Mouse (Mus musculus): ENCODE data around the gene Ubtd1. TPM values are rescaled to one million over a fixed set of nuclear protein-coding genes. Genes with fewer than 3 reads are reported as not detected.

The Ubtd1 gene
- polyA plus RNA-seq, 1 experiment = 73.0 TPM

GRCm38 (mm10) chr19:42000446-42000958, 18.9 kb downstream of the Ubtd1 start:
- peaks cover 4% of the 10 kb centered on the region for H3K36me3 ChIP-seq (ENCODE audit: control insufficient read depth, insufficient read depth)
- no peaks in the 10 kb centered on the region for H3K27me3 ChIP-seq (ENCODE audit: control insufficient read depth, insufficient read depth, insufficient read length)
- H3ac ChIP-seq (ENCODE audit: control insufficient read depth, insufficient read length, low read depth) = no peak overlapping the region
- TF ChIP-seq CTCF (IDR thresholded peaks at IDR 0.05; ENCODE audit: control insufficient read depth, insufficient read depth, insufficient read length) = no peak
- peak; percentile 92 for TF ChIP-seq MYOD1 (IDR thresholded peaks at IDR 0.05; ENCODE audit: control insufficient read depth, insufficient read length, low read depth)
- H3K79me3 ChIP-seq (ENCODE audit: low read depth) = peaks cover 76% of the 10 kb centered on the region
- peaks cover 92% of the 10 kb centered on the region for H3K79me2 ChIP-seq (ENCODE audit: control insufficient read depth, insufficient read depth)
- no peak overlapping the region for H3K4me3 ChIP-seq (ENCODE audit: insufficient read depth, poor library complexity, severe bottlenecking)

DNA sequence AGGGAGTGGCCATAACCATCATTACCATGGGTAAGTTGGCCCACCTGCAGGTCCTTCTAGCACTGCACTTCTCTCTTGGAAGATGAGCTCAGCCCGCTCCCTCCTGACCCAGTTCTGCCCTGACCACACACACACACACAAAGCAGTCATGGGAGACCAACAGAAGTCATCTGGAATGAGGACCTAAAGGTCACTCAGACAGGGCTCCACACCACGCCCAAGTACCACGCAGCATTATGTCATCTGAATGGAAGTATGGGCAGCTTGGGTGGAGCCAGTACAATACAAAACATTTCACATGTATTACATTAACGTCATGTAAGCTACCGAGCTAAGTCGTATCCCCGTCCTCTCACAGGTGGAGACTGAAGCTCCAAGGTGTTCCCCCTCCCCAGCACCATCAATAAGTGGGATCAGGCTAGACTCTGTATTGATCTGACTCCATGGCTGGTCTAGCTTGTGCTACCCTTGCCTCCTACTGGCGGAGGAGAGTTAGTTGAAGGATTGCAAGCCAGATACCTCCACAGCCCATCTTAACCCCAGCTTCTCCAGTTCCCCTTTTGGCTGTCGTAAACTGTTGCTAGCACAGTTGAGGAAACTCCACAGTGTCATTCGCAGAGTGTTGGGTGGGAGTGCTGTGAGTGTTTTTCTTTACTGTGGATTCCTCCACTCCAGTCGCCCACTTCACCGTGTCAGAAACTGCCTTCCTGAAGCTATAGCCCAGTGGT, 19.9 kb downstream of the Ubtd1 start:
- peaks cover 92% of the 10 kb centered on the region for H3K79me2 ChIP-seq (ENCODE audit: control insufficient read depth, insufficient read depth)
- peaks cover 4% of the 10 kb centered on the region for H3K36me3 ChIP-seq (ENCODE audit: control insufficient read depth, insufficient read depth)
- TF ChIP-seq MAX (IDR thresholded peaks at IDR 0.05) (no peak), MYOG (IDR thresholded peaks at IDR 0.05; ENCODE audit: control insufficient read depth, extremely low read depth, insufficient read length) (no peak), CTCF (IDR thresholded peaks at IDR 0.05; ENCODE audit: control insufficient read depth, insufficient read depth, insufficient read length) (no peak), FOSL1 (IDR thresholded peaks at IDR 0.05; ENCODE audit: insufficient read depth, low read length, poor library complexity, severe bottlenecking) (no peak), USF1 (IDR thresholded peaks at IDR 0.05; ENCODE audit: low read depth) (no peak), MYOD1 (IDR thresholded peaks at IDR 0.05; ENCODE audit: control insufficient read depth, insufficient read length, low read depth) (no peak), CEBPB (IDR thresholded peaks at IDR 0.05; ENCODE audit: low read depth) (no peak)
- H3K27me3 ChIP-seq (ENCODE audit: control insufficient read depth, insufficient read depth, insufficient read length) = no peaks in the 10 kb centered on the region
- peaks cover 76% of the 10 kb centered on the region for H3K79me3 ChIP-seq (ENCODE audit: low read depth)
- H3K4me3 ChIP-seq (ENCODE audit: insufficient read depth, poor library complexity, severe bottlenecking) = no peak overlapping the region
- H3ac ChIP-seq (ENCODE audit: control insufficient read depth, insufficient read length, low read depth) = no peak overlapping the region

DNA sequence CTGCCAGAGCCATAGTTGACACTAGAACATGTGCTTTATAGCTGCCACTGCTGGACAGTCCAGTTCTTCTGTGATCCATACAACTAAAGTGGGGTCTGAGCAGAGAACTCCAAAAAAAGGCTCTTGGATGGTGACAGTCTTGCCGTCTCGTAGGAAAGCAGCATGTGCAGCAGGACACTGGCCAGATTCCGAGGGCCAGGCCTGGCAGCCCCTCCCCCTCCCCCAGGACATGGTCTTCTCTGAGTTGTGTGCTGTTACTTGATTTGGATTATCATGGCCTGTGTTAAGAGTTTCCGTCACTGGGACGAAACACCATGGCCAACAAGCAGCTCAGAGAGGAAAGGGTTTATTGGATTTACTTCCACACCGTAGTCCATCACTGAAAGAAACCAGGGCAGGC, 22.7 kb downstream of the Ubtd1 start:
- no peak overlapping the region for H3ac ChIP-seq (ENCODE audit: control insufficient read depth, insufficient read length, low read depth)
- H3K27me3 ChIP-seq (ENCODE audit: control insufficient read depth, insufficient read depth, insufficient read length) = no peaks in the 10 kb centered on the region
- H3K79me3 ChIP-seq (ENCODE audit: low read depth) = peaks cover 72% of the 10 kb centered on the region
- peaks cover 99% of the 10 kb centered on the region for H3K79me2 ChIP-seq (ENCODE audit: control insufficient read depth, insufficient read depth)
- TF ChIP-seq USF1 (IDR thresholded peaks at IDR 0.05; ENCODE audit: low read depth) (no peak), MAX (IDR thresholded peaks at IDR 0.05) (no peak), CTCF (IDR thresholded peaks at IDR 0.05; ENCODE audit: control insufficient read depth, insufficient read depth, insufficient read length) (no peak), CEBPB (IDR thresholded peaks at IDR 0.05; ENCODE audit: low read depth) (no peak), MYOG (IDR thresholded peaks at IDR 0.05; ENCODE audit: control insufficient read depth, extremely low read depth, insufficient read length) (no peak), FOSL1 (IDR thresholded peaks at IDR 0.05; ENCODE audit: insufficient read depth, low read length, poor library complexity, severe bottlenecking) (no peak), MYOD1 (IDR thresholded peaks at IDR 0.05; ENCODE audit: control insufficient read depth, insufficient read length, low read depth) (no peak)
- H3K4me3 ChIP-seq (ENCODE audit: insufficient read depth, poor library complexity, severe bottlenecking) = no peak overlapping the region
- peaks cover 4% of the 10 kb centered on the region for H3K36me3 ChIP-seq (ENCODE audit: control insufficient read depth, insufficient read depth)

GRCm38 (mm10) chr19:42005616-42006015, 24.1 kb downstream of the Ubtd1 start:
- H3K79me3 ChIP-seq (ENCODE audit: low read depth) = peaks cover 71% of the 10 kb centered on the region
- no peak overlapping the region for H3K4me3 ChIP-seq (ENCODE audit: insufficient read depth, poor library complexity, severe bottlenecking)
- no peak overlapping the region for H3ac ChIP-seq (ENCODE audit: control insufficient read depth, insufficient read length, low read depth)
- no peak for TF ChIP-seq CTCF (IDR thresholded peaks at IDR 0.05; ENCODE audit: control insufficient read depth, insufficient read depth, insufficient read length)
- no peaks in the 10 kb centered on the region for H3K27me3 ChIP-seq (ENCODE audit: control insufficient read depth, insufficient read depth, insufficient read length)
- peaks cover 99% of the 10 kb centered on the region for H3K79me2 ChIP-seq (ENCODE audit: control insufficient read depth, insufficient read depth)
- peaks cover 4% of the 10 kb centered on the region for H3K36me3 ChIP-seq (ENCODE audit: control insufficient read depth, insufficient read depth)

- TF ChIP-seq USF1 (IDR thresholded peaks at IDR 0.05; ENCODE audit: low read depth) (no peak), MYOG (IDR thresholded peaks at IDR 0.05; ENCODE audit: control insufficient read depth, extremely low read depth, insufficient read length) (no peak), MAX (IDR thresholded peaks at IDR 0.05) (peak; percentile 79), FOSL1 (IDR thresholded peaks at IDR 0.05; ENCODE audit: insufficient read depth, low read length, poor library complexity, severe bottlenecking) (no peak), CTCF (IDR thresholded peaks at IDR 0.05; ENCODE audit: control insufficient read depth, insufficient read depth, insufficient read length) (no peak), MYOD1 (IDR thresholded peaks at IDR 0.05; ENCODE audit: control insufficient read depth, insufficient read length, low read depth) (no peak), CEBPB (IDR thresholded peaks at IDR 0.05; ENCODE audit: low read depth) (no peak)
- Histone ChIP-seq H3ac (ENCODE audit: control insufficient read depth, insufficient read length, low read depth) (no peak overlapping the region), H3K27me3 (ENCODE audit: control insufficient read depth, insufficient read depth, insufficient read length) (no peaks in the 10 kb centered on the region), H3K79me3 (ENCODE audit: low read depth) (peaks cover 68% of the 10 kb centered on the region), H3K4me3 (ENCODE audit: insufficient read depth, poor library complexity, severe bottlenecking) (no peak overlapping the region), H3K36me3 (ENCODE audit: control insufficient read depth, insufficient read depth) (peaks cover 6% of the 10 kb centered on the region), H3K79me2 (ENCODE audit: control insufficient read depth, insufficient read depth) (peaks cover 99% of the 10 kb centered on the region)
Measured at GRCm38 (mm10) chr19:42006568-42006967, 25.0 kb downstream of the Ubtd1 start.

DNA sequence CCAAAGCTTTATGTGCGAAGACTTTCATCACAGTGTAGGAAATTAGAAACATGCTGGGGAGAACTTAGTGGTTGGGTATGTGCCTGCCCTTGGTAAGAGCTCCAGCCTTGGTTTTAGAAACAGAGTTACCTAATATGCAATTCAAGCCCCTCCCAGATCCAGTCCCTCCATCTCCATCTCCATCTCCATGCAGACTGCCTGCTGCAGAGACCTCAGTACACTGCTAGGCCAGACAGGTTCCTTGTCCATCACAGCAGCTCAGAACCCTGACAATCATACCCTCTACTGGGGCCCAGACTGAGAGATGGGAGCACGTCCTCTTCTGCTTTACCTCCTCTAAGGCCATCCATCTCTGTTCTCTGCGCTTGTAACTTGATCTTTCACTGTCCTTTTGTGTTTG, 27.0 kb downstream of the Ubtd1 start:
- peaks cover 4% of the 10 kb centered on the region for H3K36me3 ChIP-seq (ENCODE audit: control insufficient read depth, insufficient read depth)
- no peak for TF ChIP-seq CEBPB (IDR thresholded peaks at IDR 0.05; ENCODE audit: low read depth)
- no peak for TF ChIP-seq USF1 (IDR thresholded peaks at IDR 0.05; ENCODE audit: low read depth)
- TF ChIP-seq CTCF (IDR thresholded peaks at IDR 0.05; ENCODE audit: control insufficient read depth, insufficient read depth, insufficient read length) = no peak
- no peak for TF ChIP-seq FOSL1 (IDR thresholded peaks at IDR 0.05; ENCODE audit: insufficient read depth, low read length, poor library complexity, severe bottlenecking)
- TF ChIP-seq MAX (IDR thresholded peaks at IDR 0.05) = no peak
- TF ChIP-seq MYOG (IDR thresholded peaks at IDR 0.05; ENCODE audit: control insufficient read depth, extremely low read depth, insufficient read length) = no peak
- no peak for TF ChIP-seq MYOD1 (IDR thresholded peaks at IDR 0.05; ENCODE audit: control insufficient read depth, insufficient read length, low read depth)
- peaks cover 54% of the 10 kb centered on the region for H3K79me3 ChIP-seq (ENCODE audit: low read depth)
- no peak overlapping the region for H3ac ChIP-seq (ENCODE audit: control insufficient read depth, insufficient read length, low read depth)
- peaks cover 99% of the 10 kb centered on the region for H3K79me2 ChIP-seq (ENCODE audit: control insufficient read depth, insufficient read depth)
- no peak overlapping the region for H3K4me3 ChIP-seq (ENCODE audit: insufficient read depth, poor library complexity, severe bottlenecking)
- no peaks in the 10 kb centered on the region for H3K27me3 ChIP-seq (ENCODE audit: control insufficient read depth, insufficient read depth, insufficient read length)

All from C2C12 (cell line).